Mouse (Mus musculus): ENCODE measurements around the gene Ankrd11. TPM values are rescaled to one million over a fixed set of nuclear protein-coding genes. Genes with fewer than 3 reads are reported as not detected.

Ankrd11 gene
- polyA plus RNA-seq, 1 experiment from 2014 or later: 63.3 TPM

- Histone ChIP-seq H3K4me1 (ENCODE audit: control insufficient read depth in 2 of 2, insufficient read depth in 2 of 2, low read length in 2 of 2) (no peaks in the 10 kb centered on the region; a peak in 1 of 4 replicates), H3K36me3 (ENCODE audit: control insufficient read depth, insufficient read depth, low read length) (no peaks in the 10 kb centered on the region), H3K27ac (replicated peaks in 1 of 2; ENCODE audit: control insufficient read depth in 1 of 2, insufficient read depth in 1 of 2, low read depth in 2 of 2, low read length in 2 of 2) (no peak overlapping the region), H3K9ac (ENCODE audit: low read length) (no peak overlapping the region), H3K4me2 (ENCODE audit: low read length) (no peak overlapping the region), H3K27me3 (ENCODE audit: control insufficient read depth, insufficient read depth, low read length) (no peaks in the 10 kb centered on the region), H3K4me3 (ENCODE audit: control insufficient read depth in 1 of 2, insufficient read depth in 1 of 2, low read depth in 1 of 2, low read length in 2 of 2) (no peak overlapping the region), H3K9me3 (ENCODE audit: control insufficient read depth, low read length) (no peaks in the 10 kb centered on the region)
- WGBS: 73% methylated on average over 9 of the region's 9 CpGs
- no peak for ATAC-seq (ENCODE audit: insufficient number of reproducible peaks, insufficient read depth, low FRiP score, low read depth)
These were observed 170.4 kb downstream of the Ankrd11 start for GRCm38 (mm10) chr8:122871663-122872062.

GRCm38 (mm10) chr8:122870377-122870863 lies 171.7 kb downstream of the Ankrd11 start:
- H3K4me3 ChIP-seq (ENCODE audit: control insufficient read depth in 1 of 2, insufficient read depth in 1 of 2, low read depth in 1 of 2, low read length in 2 of 2): 0 out of 4 replicates have a peak overlapping the region, but pooled peaks of 1 of the 2 experiments have one; percentile 1
- no peaks in the 10 kb centered on the region for H3K27me3 ChIP-seq (ENCODE audit: control insufficient read depth, insufficient read depth, low read length)
- no peaks in the 10 kb centered on the region for H3K36me3 ChIP-seq (ENCODE audit: control insufficient read depth, insufficient read depth, low read length)
- peak overlapping the region; percentile 39 for H3K4me2 ChIP-seq (ENCODE audit: low read length)
- no peak overlapping the region for H3K27ac ChIP-seq (replicated peaks in 1 of 2; ENCODE audit: control insufficient read depth in 1 of 2, insufficient read depth in 1 of 2, low read depth in 2 of 2, low read length in 2 of 2)
- WGBS: 27% methylated on average over 31 of the region's 31 CpGs
- peaks cover 5% of the 10 kb centered on the region; the same call in 1 of the 2 replicates for H3K9me3 ChIP-seq (ENCODE audit: control insufficient read depth, low read length)
- ATAC-seq (ENCODE audit: insufficient number of reproducible peaks, insufficient read depth, low FRiP score, low read depth): no peak; the same call in 1 of the 2 replicates
- no peaks in the 10 kb centered on the region; a peak in 1 of 4 replicates for H3K4me1 ChIP-seq (ENCODE audit: control insufficient read depth in 2 of 2, insufficient read depth in 2 of 2, low read length in 2 of 2)
- H3K9ac ChIP-seq (ENCODE audit: low read length): no peak overlapping the region

- Histone ChIP-seq H3K27me3 (ENCODE audit: control insufficient read depth, insufficient read depth, low read length) (no peaks in the 10 kb centered on the region), H3K4me2 (ENCODE audit: low read length) (no peak overlapping the region), H3K4me1 (ENCODE audit: control insufficient read depth in 2 of 2, insufficient read depth in 2 of 2, low read length in 2 of 2) (no peaks in the 10 kb centered on the region; a peak in 1 of 4 replicates), H3K27ac (replicated peaks in 1 of 2; ENCODE audit: control insufficient read depth in 1 of 2, insufficient read depth in 1 of 2, low read depth in 2 of 2, low read length in 2 of 2) (no peak overlapping the region), H3K4me3 (ENCODE audit: control insufficient read depth in 1 of 2, insufficient read depth in 1 of 2, low read depth in 1 of 2, low read length in 2 of 2) (no peak overlapping the region), H3K9me3 (ENCODE audit: control insufficient read depth, low read length) (peaks cover 19% of the 10 kb centered on the region), H3K36me3 (ENCODE audit: control insufficient read depth, insufficient read depth, low read length) (no peaks in the 10 kb centered on the region), H3K9ac (ENCODE audit: low read length) (no peak overlapping the region)
- WGBS: 77% methylated on average over 6 of the region's 6 CpGs
- no peak for ATAC-seq (ENCODE audit: insufficient number of reproducible peaks, insufficient read depth, low FRiP score, low read depth)
These were observed 174.1 kb downstream of the Ankrd11 start for GRCm38 (mm10) chr8:122867982-122868381.

GRCm38 (mm10) chr8:122866231-122866630 lies 175.8 kb downstream of the Ankrd11 start:
- no peak overlapping the region for H3K9ac ChIP-seq (ENCODE audit: low read length)
- H3K4me1 ChIP-seq (ENCODE audit: control insufficient read depth in 2 of 2, insufficient read depth in 2 of 2, low read length in 2 of 2): no peaks in the 10 kb centered on the region; a peak in 1 of 4 replicates
- H3K27ac ChIP-seq (replicated peaks in 1 of 2; ENCODE audit: control insufficient read depth in 1 of 2, insufficient read depth in 1 of 2, low read depth in 2 of 2, low read length in 2 of 2): no peak overlapping the region
- WGBS: 77% methylated on average over 8 of the region's 8 CpGs
- H3K4me3 ChIP-seq (ENCODE audit: control insufficient read depth in 1 of 2, insufficient read depth in 1 of 2, low read depth in 1 of 2, low read length in 2 of 2): no peak overlapping the region
- H3K9me3 ChIP-seq (ENCODE audit: control insufficient read depth, low read length): peaks cover 19% of the 10 kb centered on the region
- no peak for ATAC-seq (ENCODE audit: insufficient number of reproducible peaks, insufficient read depth, low FRiP score, low read depth)
- no peaks in the 10 kb centered on the region for H3K36me3 ChIP-seq (ENCODE audit: control insufficient read depth, insufficient read depth, low read length)
- H3K4me2 ChIP-seq (ENCODE audit: low read length): no peak overlapping the region
- no peaks in the 10 kb centered on the region for H3K27me3 ChIP-seq (ENCODE audit: control insufficient read depth, insufficient read depth, low read length)

GRCm38 (mm10) chr8:122865441-122865840 lies 176.6 kb downstream of the Ankrd11 start:
- Histone ChIP-seq H3K4me2 (ENCODE audit: low read length) (peak overlapping the region; percentile 54), H3K9me3 (ENCODE audit: control insufficient read depth, low read length) (peaks cover 19% of the 10 kb centered on the region), H3K36me3 (ENCODE audit: control insufficient read depth, insufficient read depth, low read length) (no peaks in the 10 kb centered on the region), H3K27me3 (ENCODE audit: control insufficient read depth, insufficient read depth, low read length) (no peaks in the 10 kb centered on the region), H3K9ac (ENCODE audit: low read length) (no peak overlapping the region), H3K27ac (replicated peaks in 1 of 2; ENCODE audit: control insufficient read depth in 1 of 2, insufficient read depth in 1 of 2, low read depth in 2 of 2, low read length in 2 of 2) (no peak overlapping the region), H3K4me3 (ENCODE audit: control insufficient read depth in 1 of 2, insufficient read depth in 1 of 2, low read depth in 1 of 2, low read length in 2 of 2) (no peak overlapping the region), H3K4me1 (ENCODE audit: control insufficient read depth in 2 of 2, insufficient read depth in 2 of 2, low read length in 2 of 2) (no peaks in the 10 kb centered on the region; a peak in 1 of 4 replicates)
- 45% methylated on average over 10 of the region's 10 CpGs for WGBS
- ATAC-seq (ENCODE audit: insufficient number of reproducible peaks, insufficient read depth, low FRiP score, low read depth): no peak

- peaks cover 19% of the 10 kb centered on the region for H3K9me3 ChIP-seq (ENCODE audit: control insufficient read depth, low read length)
- ATAC-seq (ENCODE audit: insufficient number of reproducible peaks, insufficient read depth, low FRiP score, low read depth): no peak
- no peaks in the 10 kb centered on the region for H3K27me3 ChIP-seq (ENCODE audit: control insufficient read depth, insufficient read depth, low read length)
- no peaks in the 10 kb centered on the region; a peak in 1 of 4 replicates for H3K4me1 ChIP-seq (ENCODE audit: control insufficient read depth in 2 of 2, insufficient read depth in 2 of 2, low read length in 2 of 2)
- peak overlapping the region; percentile 54 for H3K4me2 ChIP-seq (ENCODE audit: low read length)
- 54% methylated on average over 26 of the region's 26 CpGs for WGBS
- H3K27ac ChIP-seq (replicated peaks in 1 of 2; ENCODE audit: control insufficient read depth in 1 of 2, insufficient read depth in 1 of 2, low read depth in 2 of 2, low read length in 2 of 2): no peak overlapping the region
- H3K36me3 ChIP-seq (ENCODE audit: control insufficient read depth, insufficient read depth, low read length): no peaks in the 10 kb centered on the region
- no peak overlapping the region for H3K4me3 ChIP-seq (ENCODE audit: control insufficient read depth in 1 of 2, insufficient read depth in 1 of 2, low read depth in 1 of 2, low read length in 2 of 2)
- H3K9ac ChIP-seq (ENCODE audit: low read length): no peak overlapping the region
These were observed 177.4 kb downstream of the Ankrd11 start for GRCm38 (mm10) chr8:122864719-122865129.

- 61% methylated on average over 13 of the region's 13 CpGs for WGBS
- no peak for ATAC-seq (ENCODE audit: insufficient number of reproducible peaks, insufficient read depth, low FRiP score, low read depth)
These were observed 182.2 kb downstream of the Ankrd11 start for GRCm38 (mm10) chr8:122859843-122860242.

GRCm38 (mm10) chr8:122856288-122856687 lies 185.8 kb downstream of the Ankrd11 start:
- no peaks in the 10 kb centered on the region for H3K36me3 ChIP-seq (ENCODE audit: control insufficient read depth, insufficient read depth, low read length)
- ATAC-seq (ENCODE audit: insufficient number of reproducible peaks, insufficient read depth, low FRiP score, low read depth): no peak
- no peaks in the 10 kb centered on the region for H3K9me3 ChIP-seq (ENCODE audit: control insufficient read depth, low read length)
- no peak overlapping the region for H3K9ac ChIP-seq (ENCODE audit: low read length)
- H3K4me3 ChIP-seq (ENCODE audit: control insufficient read depth in 1 of 2, insufficient read depth in 1 of 2, low read depth in 1 of 2, low read length in 2 of 2): no peak overlapping the region
- no peak overlapping the region for H3K4me2 ChIP-seq (ENCODE audit: low read length)
- no peak overlapping the region for H3K27ac ChIP-seq (replicated peaks in 1 of 2; ENCODE audit: control insufficient read depth in 1 of 2, insufficient read depth in 1 of 2, low read depth in 2 of 2, low read length in 2 of 2)
- WGBS: 77% methylated on average over 8 of the region's 8 CpGs
- 0 out of 2 replicates have a peak, but pooled peaks cover 3% of the 10 kb centered on the region for H3K27me3 ChIP-seq (ENCODE audit: control insufficient read depth, insufficient read depth, low read length)
- H3K4me1 ChIP-seq (ENCODE audit: control insufficient read depth in 2 of 2, insufficient read depth in 2 of 2, low read length in 2 of 2): peaks cover 3 to 4% of the 10 kb centered on the region in 2 experiments; a peak in 1 of 4 replicates

More at GRCm38 (mm10) chr8:122859843-122860242, 182.2 kb downstream of the Ankrd11 start:
- no peaks in the 10 kb centered on the region for H3K36me3 ChIP-seq (ENCODE audit: control insufficient read depth, insufficient read depth, low read length)
- no peak overlapping the region for H3K4me3 ChIP-seq (ENCODE audit: control insufficient read depth in 1 of 2, insufficient read depth in 1 of 2, low read depth in 1 of 2, low read length in 2 of 2)
- no peaks in the 10 kb centered on the region; a peak in 1 of 4 replicates for H3K4me1 ChIP-seq (ENCODE audit: control insufficient read depth in 2 of 2, insufficient read depth in 2 of 2, low read length in 2 of 2)
- H3K9ac ChIP-seq (ENCODE audit: low read length): no peak overlapping the region
- H3K27ac ChIP-seq (replicated peaks in 1 of 2; ENCODE audit: control insufficient read depth in 1 of 2, insufficient read depth in 1 of 2, low read depth in 2 of 2, low read length in 2 of 2): no peak overlapping the region
- no peak overlapping the region for H3K4me2 ChIP-seq (ENCODE audit: low read length)
- no peaks in the 10 kb centered on the region for H3K27me3 ChIP-seq (ENCODE audit: control insufficient read depth, insufficient read depth, low read length)
- H3K9me3 ChIP-seq (ENCODE audit: control insufficient read depth, low read length): peaks cover 9% of the 10 kb centered on the region

Measured in heart, embryonic 14.5 days (tissue).